Comparison of ENCODE assay signal across 8 mouse cellular contexts in the genomic region with DNA sequence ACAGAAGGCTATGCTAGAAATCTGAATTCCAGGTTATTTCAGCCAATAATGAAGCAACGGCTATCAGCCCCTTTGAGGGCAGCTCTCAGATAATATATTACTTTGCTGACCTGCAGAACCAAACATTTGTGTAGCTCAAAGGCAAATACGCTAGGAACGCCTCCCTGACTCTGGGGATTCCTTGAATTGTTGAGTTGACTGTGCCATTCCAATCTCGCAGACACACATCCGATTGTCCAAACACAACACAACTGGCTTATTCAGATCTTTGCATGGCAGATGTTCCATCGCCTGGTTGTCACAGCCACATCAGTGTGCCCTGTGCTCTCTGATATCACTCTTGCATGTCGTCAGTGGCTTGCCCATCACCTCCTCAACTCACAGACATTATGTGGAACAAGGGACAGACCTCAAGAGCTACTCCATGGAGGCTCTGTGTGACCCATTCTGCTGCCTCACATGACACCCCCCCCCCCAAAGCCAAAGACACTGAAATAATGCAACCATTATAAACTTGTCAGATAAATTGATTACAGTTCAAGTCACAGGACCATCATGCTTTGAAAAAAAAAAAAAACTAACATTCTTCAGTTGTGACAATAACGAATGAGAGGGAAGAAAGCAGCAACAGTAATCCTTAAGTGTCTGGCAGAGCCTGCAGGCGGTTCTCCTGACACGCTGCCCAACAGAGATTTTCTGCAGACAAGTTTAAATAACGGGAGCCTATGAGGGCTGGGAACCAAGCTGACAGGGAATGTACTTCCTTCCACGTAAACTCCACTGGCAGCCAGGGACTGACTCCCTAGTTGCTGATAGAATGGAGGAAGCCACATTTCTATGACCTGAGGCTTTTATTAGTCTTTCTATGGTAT.
DNase-seq lines count a peak whose midpoint lies in the region; ATAC-seq and TF ChIP-seq lines count a peak whose summit lies in the region.

No protein-coding gene starts in this region.

- H3K27me3 ChIP-seq in heart, adult 2 months (ENCODE audit: control insufficient read depth, insufficient read depth, low read length): no peaks in the 10 kb centered on the region
- no peaks in the 10 kb centered on the region for H3K27me3 ChIP-seq in lung, embryonic 14.5 days (ENCODE audit: insufficient read depth, low read length)
- no peaks in the 10 kb centered on the region for H3K27me3 ChIP-seq in heart, postnatal 0 days (ENCODE audit: control insufficient read depth, insufficient read depth, low read length)
- H3K27me3 ChIP-seq in neural tube, embryonic 15.5 days (replicated peaks): no peaks in the 10 kb centered on the region

- H3K4me1 ChIP-seq in heart, adult 2 months (ENCODE audit: control insufficient read depth, insufficient read depth, low read length): peaks cover 11% of the 10 kb centered on the region
- peaks cover 14% of the 10 kb centered on the region; the same call in 1 of the 2 replicates for H3K4me1 ChIP-seq in lung, embryonic 14.5 days (ENCODE audit: insufficient read depth)
- H3K4me1 ChIP-seq in heart, postnatal 0 days (ENCODE audit: control insufficient read depth, insufficient read depth): peaks cover 38% of the 10 kb centered on the region
- peaks cover 21% of the 10 kb centered on the region for H3K4me1 ChIP-seq in neural tube, embryonic 15.5 days

- H3K4me2 ChIP-seq in lung, embryonic 14.5 days: no peak overlapping the region
- H3K4me2 ChIP-seq in heart, postnatal 0 days (ENCODE audit: low read depth, low read length): peak overlapping the region; percentile 23; the same call in 1 of the 2 replicates
- H3K4me2 ChIP-seq in neural tube, embryonic 15.5 days: no peak overlapping the region

- H3K36me3 ChIP-seq in heart, adult 2 months (ENCODE audit: control insufficient read depth, insufficient read depth, low read length): peaks cover 2% of the 10 kb centered on the region
- H3K36me3 ChIP-seq in lung, embryonic 14.5 days (ENCODE audit: insufficient read depth): no peaks in the 10 kb centered on the region
- H3K36me3 ChIP-seq in heart, postnatal 0 days (replicated peaks; ENCODE audit: control insufficient read depth, insufficient read depth, low read length): no peaks in the 10 kb centered on the region
- H3K36me3 ChIP-seq in neural tube, embryonic 15.5 days: no peaks in the 10 kb centered on the region

- no peak for TF ChIP-seq EP300 in heart, adult 2 months (IDR thresholded peaks at IDR 0.05; ENCODE audit: insufficient read depth, low read depth, low read length)
- no peak for TF ChIP-seq EP300 in heart, postnatal 0 days (IDR thresholded peaks at IDR 0.05; ENCODE audit: low read depth)

- H3K27ac ChIP-seq in heart, adult 2 months: peak overlapping the region; percentile 57; the same call in 1 of the 2 replicates
- H3K27ac ChIP-seq in lung, embryonic 14.5 days (ENCODE audit: low read depth): peak overlapping the region; percentile 30; the same call in 1 of the 2 replicates
- H3K27ac ChIP-seq in heart, postnatal 0 days (ENCODE audit: low read depth): peak overlapping the region; percentile 64
- 0 out of 2 replicates have a peak overlapping the region, but pooled peaks have one; percentile 11 for H3K27ac ChIP-seq in neural tube, embryonic 15.5 days (replicated peaks)

- TF ChIP-seq POLR2A in heart, adult 2 months (IDR thresholded peaks at IDR 0.05; ENCODE audit: insufficient read depth, low read depth, low read length): no peak

- peak; percentile 44 for ATAC-seq in lung, embryonic 14.5 days (ENCODE audit: insufficient read depth)
- no peak; the same call in 1 of the 2 replicates for ATAC-seq in heart, postnatal 0 days (ENCODE audit: insufficient read depth, low read depth)
- ATAC-seq in neural tube, embryonic 15.5 days (ENCODE audit: low FRiP score): no peak

- WGBS in heart, adult 2 months: 39% methylated on average over 12 of the region's 12 CpGs
- 10% methylated on average over 12 of the region's 12 CpGs for WGBS in lung, embryonic 14.5 days
- WGBS in heart, postnatal 0 days: 24% methylated on average over 12 of the region's 12 CpGs
- 22% methylated on average over 12 of the region's 12 CpGs for WGBS in neural tube, embryonic 15.5 days

- no peak overlapping the region for H3K4me3 ChIP-seq in heart, adult 2 months
- no peak overlapping the region for H3K4me3 ChIP-seq in lung, embryonic 14.5 days (ENCODE audit: low read depth, low read length)
- H3K4me3 ChIP-seq in heart, postnatal 0 days (ENCODE audit: low read depth, low read length): no peak overlapping the region
- no peak overlapping the region for H3K4me3 ChIP-seq in neural tube, embryonic 15.5 days (replicated peaks)

- H3K9ac ChIP-seq in heart, adult 2 months (ENCODE audit: low read depth, low read length): no peak overlapping the region
- no peak overlapping the region for H3K9ac ChIP-seq in lung, embryonic 14.5 days
- H3K9ac ChIP-seq in heart, postnatal 0 days (replicated peaks; ENCODE audit: low read depth, low read length): no peak overlapping the region; the same call in 1 of the 2 replicates
- H3K9ac ChIP-seq in neural tube, embryonic 15.5 days (replicated peaks): no peak overlapping the region

- peaks cover 2% of the 10 kb centered on the region; the same call in 1 of the 2 replicates for H3K79me2 ChIP-seq in heart, adult 2 months (replicated peaks; ENCODE audit: control insufficient read depth, insufficient read depth, low read length)

- intact Hi-C loops in heart, adult 2 months (cut with DNase I): no loop called here
- intact Hi-C loops in heart, postnatal 36 days (cut with DNase I): loop anchor here (10.0 kb wide), 1 partner anchor 165 kb away; no protein-coding TSS in a partner anchor

- H3K9me3 ChIP-seq in lung, embryonic 14.5 days (ENCODE audit: low read depth, low read length): no peaks in the 10 kb centered on the region
- H3K9me3 ChIP-seq in heart, postnatal 0 days (replicated peaks; ENCODE audit: control insufficient read depth, low read length): no peaks in the 10 kb centered on the region
- H3K9me3 ChIP-seq in neural tube, embryonic 15.5 days (replicated peaks): no peaks in the 10 kb centered on the region

- DNase-seq in heart, adult 2 months: no peak
- DNase-seq in heart, postnatal 36 days: no peak
- DNase-seq in lung, embryonic 14.5 days: peak; percentile 77
- DNase-seq in lung, postnatal 25 days (ENCODE audit: low spot score): no peak
- peak; percentile 43 for DNase-seq in heart, postnatal 0 days (ENCODE audit: low spot score)
- DNase-seq in cerebellum, postnatal 14 days: no peak
- DNase-seq in MN1 (ENCODE audit: low spot score): no peak

- TF ChIP-seq CTCF in heart, adult 2 months (IDR thresholded peaks at IDR 0.05): no peak
- TF ChIP-seq CTCF in lung, embryonic 14.5 days (IDR thresholded peaks at IDR 0.05; ENCODE audit: low read depth): no peak
- no peak for TF ChIP-seq CTCF in heart, postnatal 0 days (IDR thresholded peaks at IDR 0.05; ENCODE audit: low read depth)

Comparison
In these comparisons a context has a peak if more than half of its experiments do, and no peak if none do; other contexts are left out.
1. DNase-seq: peak in lung, embryonic 14.5 days (single experiment) and heart, postnatal 0 days (single experiment); none in heart, adult 2 months (0 of 2), heart, postnatal 36 days (0 of 2), lung, postnatal 25 days (single experiment), cerebellum, postnatal 14 days (0 of 2) and MN1 (single experiment).
2. H3K27ac ChIP-seq: peak in every context shown above with its lines; median percentile 64 in heart, postnatal 0 days; 57 in heart, adult 2 months; 30 in lung, embryonic 14.5 days; 11 in neural tube, embryonic 15.5 days.